Mouse (Mus musculus): ENCODE measurements at regions not wholly inside any gene's neighbourhood (a gene's known extent, or its start where the extent isn't known, plus 50 kb on each side); places are given as distances from the start of the nearest gene placed in this dataset.
"Not testable (repeated sequence)": the region's sequence is repeated elsewhere in the genome, so short reads cannot be mapped to it uniquely, and the experiment has no call there.

GRCm38 (mm10) chr1:35213875-35214274 lies 364.1 kb downstream of the Plekhb2 start:
- no peak for TF ChIP-seq ETS1 (IDR thresholded peaks at IDR 0.05; ENCODE audit: low read depth, low read length)
- TF ChIP-seq SIN3A (IDR thresholded peaks at IDR 0.05; ENCODE audit: low read length): no peak
- no peak for TF ChIP-seq ZMIZ1 (IDR thresholded peaks at IDR 0.05; ENCODE audit: low read depth, low read length)
- TF ChIP-seq HCFC1 (IDR thresholded peaks at IDR 0.05; ENCODE audit: low read depth, low read length): no peak
- no peak for TF ChIP-seq MYB (IDR thresholded peaks at IDR 0.05; ENCODE audit: low read depth, low read length)
- TF ChIP-seq MAZ (IDR thresholded peaks at IDR 0.05; ENCODE audit: low read depth, low read length): no peak
- no peak for DNase-seq (ENCODE audit: low read depth, low spot score)
- no peaks in the 10 kb centered on the region for H3K9me3 ChIP-seq (replicated peaks; ENCODE audit: insufficient read depth, low read length)
- no peak overlapping the region for H3K4me3 ChIP-seq (ENCODE audit: control insufficient read depth in 1 of 2, insufficient read depth in 1 of 2, low read depth in 2 of 2, low read length in 2 of 2)
- H3K4me1 ChIP-seq (ENCODE audit: control insufficient read depth in 1 of 2, insufficient read depth in 2 of 2, low read length in 2 of 2): no peaks in the 10 kb centered on the region
- H3K9ac ChIP-seq (ENCODE audit: control insufficient read depth, low read depth, low read length, poor library complexity, severe bottlenecking): no peak overlapping the region
- H3K79me2 ChIP-seq (ENCODE audit: control insufficient read depth, insufficient read depth, low read length, poor library complexity): no peaks in the 10 kb centered on the region
- H3K27me3 ChIP-seq (ENCODE audit: control insufficient read depth in 1 of 2, insufficient read depth in 2 of 2, low read length in 2 of 2): no peaks in the 10 kb centered on the region
- H3K36me3 ChIP-seq (ENCODE audit: control insufficient read depth in 1 of 2, insufficient read depth in 2 of 2, low read length in 2 of 2): no peaks in the 10 kb centered on the region
- no peak overlapping the region for H3K27ac ChIP-seq (ENCODE audit: control insufficient read depth, low read depth, low read length)

- H3K4me1 ChIP-seq (ENCODE audit: control insufficient read depth in 1 of 2, insufficient read depth in 2 of 2, low read length in 2 of 2): no peaks in the 10 kb centered on the region
- H3K4me3 ChIP-seq (ENCODE audit: control insufficient read depth in 1 of 2, insufficient read depth in 1 of 2, low read depth in 2 of 2, low read length in 2 of 2): no peak overlapping the region
- TF ChIP-seq JUND (IDR thresholded peaks at IDR 0.05; ENCODE audit: low read depth, low read length): no peak
- TF ChIP-seq MXI1 (IDR thresholded peaks at IDR 0.05; ENCODE audit: low read depth, low read length): no peak
- TF ChIP-seq TCF12 (IDR thresholded peaks at IDR 0.05; ENCODE audit: low read depth, low read length): no peak
- TF ChIP-seq ZKSCAN1 (IDR thresholded peaks at IDR 0.05; ENCODE audit: low read depth, low read length): no peak
- no peak for TF ChIP-seq MYC (IDR thresholded peaks at IDR 0.05; ENCODE audit: low read depth, low read length)
- no peak for TF ChIP-seq ZMIZ1 (IDR thresholded peaks at IDR 0.05; ENCODE audit: low read depth, low read length)
- no peak for TF ChIP-seq HCFC1 (IDR thresholded peaks at IDR 0.05; ENCODE audit: low read depth, low read length)
- TF ChIP-seq GABPA (IDR thresholded peaks at IDR 0.05; ENCODE audit: low read depth, low read length): no peak
- TF ChIP-seq USF2 (IDR thresholded peaks at IDR 0.05; ENCODE audit: borderline replicate concordance in 1 of 2, insufficient read depth in 1 of 2, low read depth in 1 of 2, low read length in 2 of 2): no peak
- TF ChIP-seq EP300 (IDR thresholded peaks at IDR 0.05; ENCODE audit: low read depth in 1 of 2, low read length in 2 of 2): no peak
- TF ChIP-seq SMC3 (IDR thresholded peaks at IDR 0.05; ENCODE audit: low read depth, low read length): no peak
- TF ChIP-seq POLR2AphosphoS5 (IDR thresholded peaks at IDR 0.05; ENCODE audit: borderline replicate concordance, low read depth, low read length): no peak
- no peak for TF ChIP-seq BHLHE40 (IDR thresholded peaks at IDR 0.05; ENCODE audit: borderline replicate concordance, low read depth, low read length)
- no peak for TF ChIP-seq MEF2A (IDR thresholded peaks at IDR 0.05; ENCODE audit: extremely low read depth, insufficient replicate concordance, low read depth, low read length, poor library complexity, severe bottlenecking)
- TF ChIP-seq CHD2 (IDR thresholded peaks at IDR 0.05; ENCODE audit: low read length): no peak
- TF ChIP-seq RCOR1 (IDR thresholded peaks at IDR 0.05; ENCODE audit: low read depth, low read length): no peak
- no peak for TF ChIP-seq MAZ (IDR thresholded peaks at IDR 0.05; ENCODE audit: low read depth, low read length)
- TF ChIP-seq RAD21 (IDR thresholded peaks at IDR 0.05; ENCODE audit: low read depth, low read length): no peak
- no peak for TF ChIP-seq MAFK (IDR thresholded peaks at IDR 0.05; ENCODE audit: borderline replicate concordance, low read depth, low read length)
- no peak for TF ChIP-seq KAT2A (conservative IDR thresholded peaks at IDR 0.05; ENCODE audit: low read depth, low read length)
- H3K27me3 ChIP-seq (ENCODE audit: control insufficient read depth in 1 of 2, insufficient read depth in 2 of 2, low read length in 2 of 2): no peaks in the 10 kb centered on the region
- H3K79me2 ChIP-seq (ENCODE audit: control insufficient read depth, insufficient read depth, low read length, poor library complexity): no peaks in the 10 kb centered on the region
- no peak overlapping the region for H3K27ac ChIP-seq (ENCODE audit: control insufficient read depth, low read depth, low read length)
- DNase-seq (ENCODE audit: low read depth, low spot score): no peak
- no peaks in the 10 kb centered on the region for H3K36me3 ChIP-seq (ENCODE audit: control insufficient read depth in 1 of 2, insufficient read depth in 2 of 2, low read length in 2 of 2)
- no peak overlapping the region for H3K9ac ChIP-seq (ENCODE audit: control insufficient read depth, low read depth, low read length, poor library complexity, severe bottlenecking)
- H3K9me3 ChIP-seq (replicated peaks; ENCODE audit: insufficient read depth, low read length): no peaks in the 10 kb centered on the region
Observed at GRCm38 (mm10) chr1:35216411-35216810, 366.6 kb downstream of the Plekhb2 start.

GRCm38 (mm10) chr1:35220215-35220614 lies 370.4 kb downstream of the Plekhb2 start:
- H3K4me1 ChIP-seq (ENCODE audit: control insufficient read depth in 1 of 2, insufficient read depth in 2 of 2, low read length in 2 of 2); H3K36me3 ChIP-seq (ENCODE audit: control insufficient read depth in 1 of 2, insufficient read depth in 2 of 2, low read length in 2 of 2); H3K27me3 ChIP-seq (ENCODE audit: control insufficient read depth in 1 of 2, insufficient read depth in 2 of 2, low read length in 2 of 2); H3K9ac ChIP-seq (ENCODE audit: control insufficient read depth, low read depth, low read length, poor library complexity, severe bottlenecking); DNase-seq (ENCODE audit: low read depth, low spot score); H3K79me2 ChIP-seq (ENCODE audit: control insufficient read depth, insufficient read depth, low read length, poor library complexity); H3K4me3 ChIP-seq (ENCODE audit: control insufficient read depth in 1 of 2, insufficient read depth in 1 of 2, low read depth in 2 of 2, low read length in 2 of 2); H3K27ac ChIP-seq (ENCODE audit: control insufficient read depth, low read depth, low read length); H3K9me3 ChIP-seq (replicated peaks; ENCODE audit: insufficient read depth, low read length): not testable (repeated sequence)
